Mouse (Mus musculus) mesoderm, embryonic 11.5 days (tissue): ENCODE measurements at regions not wholly inside any gene's neighbourhood (a gene's known extent, or its start where the extent isn't known, plus 50 kb on each side); places are given as distances from the start of the nearest gene placed in this dataset.

Experiments
- DNase-seq: peaks from one replicate; pipeline ENCODE4 v3.0.0-alpha.2; 2012; ENCODE audit warnings: low read depth, low spot score

DNA sequence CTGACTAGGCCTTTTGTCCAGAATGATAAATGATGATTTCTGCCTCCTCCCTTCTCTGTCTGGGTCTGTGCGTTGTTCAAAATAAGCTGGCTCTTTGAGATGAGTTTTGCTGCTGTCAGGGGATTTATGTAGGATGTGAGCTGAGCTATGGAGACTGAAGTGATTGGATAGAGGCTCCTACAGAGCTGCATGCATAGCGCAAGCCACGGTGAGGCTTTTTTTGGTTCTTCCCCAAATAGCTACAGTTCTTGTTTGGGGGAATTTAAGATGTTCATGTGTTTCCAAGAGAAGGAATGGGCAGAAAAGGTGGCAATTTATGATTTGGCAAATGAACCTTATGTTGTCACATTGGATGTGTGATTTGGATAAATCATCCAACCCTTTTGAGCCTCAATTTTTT lies 170.8 kb upstream of the H2al1n start:
- peak; percentile 0 for DNase-seq

DNA sequence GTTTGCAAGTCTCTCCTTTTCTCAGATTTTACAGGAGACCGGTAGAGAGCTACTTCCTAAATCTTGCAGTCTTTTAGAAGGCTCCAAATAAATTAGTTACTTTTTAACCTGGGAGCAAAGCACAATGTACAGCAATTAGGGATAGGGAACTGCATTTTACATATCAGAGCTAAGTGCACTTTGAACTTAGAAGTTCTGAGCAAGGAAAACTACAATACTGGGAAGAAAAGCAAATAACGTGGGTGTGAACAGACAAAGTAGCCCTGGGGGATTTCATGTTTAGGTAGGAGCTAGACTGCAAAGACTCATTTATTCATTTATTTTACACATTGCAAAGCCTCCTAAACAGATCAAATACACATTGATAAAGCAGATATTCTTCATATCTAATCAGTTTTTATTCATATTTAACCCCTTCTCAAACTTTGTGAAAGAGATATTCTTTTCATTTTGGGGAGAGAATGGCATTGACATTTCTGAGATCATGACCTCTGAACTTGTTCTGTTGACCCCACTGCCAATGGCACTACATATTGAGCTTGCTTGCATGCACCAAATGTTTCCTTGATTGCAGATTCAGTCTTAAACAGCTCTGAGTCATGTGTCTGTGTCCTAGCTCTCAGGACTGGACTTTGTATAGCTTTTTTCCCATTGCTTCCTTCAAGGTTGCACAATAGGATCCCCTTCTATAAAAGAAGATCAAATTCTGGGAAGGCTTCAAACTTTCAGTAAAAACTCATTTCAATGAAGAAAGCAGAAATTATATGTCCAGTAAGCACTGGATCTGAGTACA lies 146.8 kb upstream of the Cask start:
- DNase-seq: no peak

DNA sequence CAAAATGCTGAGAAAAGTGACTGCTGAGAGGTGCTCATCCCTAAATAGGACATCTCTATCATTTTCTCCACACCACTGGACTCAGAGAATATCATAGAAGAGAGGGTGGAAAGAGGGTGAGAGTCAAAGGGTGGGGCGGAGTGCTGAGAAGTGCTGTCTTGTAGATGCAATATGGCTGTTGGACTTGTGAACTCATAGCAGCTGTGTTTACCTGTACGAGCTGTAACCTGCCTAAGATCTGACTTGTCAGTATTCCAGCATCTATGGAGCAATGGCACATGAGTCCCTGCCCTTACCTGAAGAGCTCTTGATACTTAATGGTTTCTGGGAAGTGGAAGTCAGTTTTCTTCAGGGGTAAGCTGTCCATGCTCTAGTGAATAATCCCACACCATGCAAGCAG lies 127.8 kb upstream of the Cask start:
- no peak for DNase-seq
